Mouse (Mus musculus): ENCODE data around the gene Vegfc. TPM values are rescaled to one million over a fixed set of nuclear protein-coding genes. Genes with fewer than 3 reads are reported as not detected.

Gene Vegfc
- polyA plus RNA-seq, 1 experiment from 2014 or later: 14.5 TPM

DNA sequence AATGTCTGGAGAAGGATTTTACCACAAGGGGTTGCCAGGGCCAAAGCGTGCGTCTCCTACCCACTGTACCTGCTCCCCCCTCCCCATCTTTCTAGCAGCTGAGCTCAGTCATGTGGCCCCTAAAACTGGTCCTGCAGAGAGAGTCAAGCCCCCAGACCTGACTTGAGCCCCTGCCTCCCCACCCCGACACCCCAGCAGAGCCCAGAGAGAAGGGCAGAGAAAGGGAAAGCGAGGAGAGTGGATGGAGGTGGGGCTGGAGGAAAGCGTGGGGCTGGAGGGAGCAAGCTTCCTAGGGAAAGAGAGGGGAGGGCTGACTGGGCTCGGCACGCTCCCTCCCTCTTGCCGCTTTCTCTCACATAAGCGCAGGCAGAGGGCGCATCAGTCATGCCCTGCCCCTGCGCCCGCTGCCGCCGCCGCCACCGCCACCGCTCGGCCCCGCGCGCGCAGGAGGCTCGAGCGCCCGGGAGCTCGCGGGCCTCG lies 575 bp upstream of the Vegfc start:
- peak overlapping the region; percentile 74 for H3K4me3 ChIP-seq (ENCODE audit: low read depth, low read length)
- H3K9ac ChIP-seq: peak overlapping the region; percentile 83
- H3K27me3 ChIP-seq (ENCODE audit: insufficient read depth, low read length): no peaks in the 10 kb centered on the region
- H3K9me3 ChIP-seq (ENCODE audit: low read depth, low read length): no peaks in the 10 kb centered on the region
- WGBS: 1% methylated on average over 28 of the region's 28 CpGs
- peak; percentile 83 for DNase-seq
- TF ChIP-seq CTCF (IDR thresholded peaks at IDR 0.05; ENCODE audit: low read depth): peak; percentile 37; the same call in 1 of the 2 replicates
- no peaks in the 10 kb centered on the region for H3K36me3 ChIP-seq (ENCODE audit: insufficient read depth)
- no peaks in the 10 kb centered on the region for H3K4me1 ChIP-seq (ENCODE audit: insufficient read depth)
- H3K4me2 ChIP-seq: peak overlapping the region; percentile 82
- peak; percentile 93 for ATAC-seq (ENCODE audit: insufficient read depth)
- peak overlapping the region; percentile 80 for H3K27ac ChIP-seq (ENCODE audit: low read depth)

DNA sequence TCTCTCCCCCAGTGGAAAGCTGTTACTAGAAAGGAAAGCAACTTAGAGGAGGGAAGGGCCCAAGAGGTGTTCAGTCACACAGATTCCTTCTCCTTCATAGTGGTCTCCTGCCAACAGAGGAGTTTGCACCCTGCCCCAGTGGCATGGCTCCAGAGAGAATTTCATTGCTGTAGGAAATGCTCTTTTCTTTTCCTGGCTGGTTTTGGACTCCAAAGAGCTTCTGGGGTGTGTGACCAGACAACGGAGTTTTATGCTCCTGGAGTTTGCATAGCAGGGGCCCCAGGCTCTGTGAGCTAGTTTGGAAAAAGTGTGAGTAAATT lies 675 bp downstream of the Vegfc start:
- Histone ChIP-seq H3K36me3 (ENCODE audit: insufficient read depth) (no peaks in the 10 kb centered on the region), H3K9ac (peak overlapping the region; percentile 83), H3K4me3 (ENCODE audit: low read depth, low read length) (peak overlapping the region; percentile 74), H3K4me2 (peak overlapping the region; percentile 82), H3K9me3 (ENCODE audit: low read depth, low read length) (no peaks in the 10 kb centered on the region), H3K4me1 (ENCODE audit: insufficient read depth) (no peaks in the 10 kb centered on the region), H3K27me3 (ENCODE audit: insufficient read depth, low read length) (no peaks in the 10 kb centered on the region), H3K27ac (ENCODE audit: low read depth) (peak overlapping the region; percentile 80)
- WGBS: 4% methylated on average over 1 of the region's 1 CpGs
- ATAC-seq (ENCODE audit: insufficient read depth) (no peak), DNase-seq (peak; percentile 47)
- no peak for TF ChIP-seq CTCF (IDR thresholded peaks at IDR 0.05; ENCODE audit: low read depth)

DNA sequence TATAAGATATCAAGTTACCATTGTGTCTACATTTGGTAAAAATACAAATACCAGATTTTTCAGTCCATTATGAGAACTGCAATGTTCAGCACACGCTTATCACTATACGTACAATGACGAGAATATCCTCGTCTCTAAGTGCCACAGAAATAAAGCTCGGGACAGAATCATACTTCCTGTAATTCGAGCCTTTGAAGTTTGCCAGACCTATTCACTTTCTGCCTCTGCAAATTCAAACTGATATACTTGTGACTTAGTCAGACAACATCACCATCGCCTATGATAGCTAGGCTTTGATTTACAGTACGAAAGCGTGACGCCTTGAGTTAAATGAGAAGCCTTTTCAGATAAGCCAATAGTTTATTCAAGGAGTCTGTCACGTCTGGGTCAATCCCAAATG lies 1.6 kb downstream of the Vegfc start:
- WGBS: 4% methylated on average over 11 of the region's 11 CpGs
- no peaks in the 10 kb centered on the region for H3K4me1 ChIP-seq (ENCODE audit: insufficient read depth)
- H3K4me3 ChIP-seq (ENCODE audit: low read depth, low read length): peak overlapping the region; percentile 74
- H3K27ac ChIP-seq (ENCODE audit: low read depth): no peak overlapping the region
- ATAC-seq (ENCODE audit: insufficient read depth) (no peak), DNase-seq (peak; percentile 48)
- TF ChIP-seq CTCF (IDR thresholded peaks at IDR 0.05; ENCODE audit: low read depth): no peak
- H3K36me3 ChIP-seq (ENCODE audit: insufficient read depth): no peaks in the 10 kb centered on the region
- H3K9me3 ChIP-seq (ENCODE audit: low read depth, low read length): no peaks in the 10 kb centered on the region
- H3K9ac ChIP-seq: no peak overlapping the region
- H3K27me3 ChIP-seq (ENCODE audit: insufficient read depth, low read length): no peaks in the 10 kb centered on the region
- peak overlapping the region; percentile 59 for H3K4me2 ChIP-seq

DNA sequence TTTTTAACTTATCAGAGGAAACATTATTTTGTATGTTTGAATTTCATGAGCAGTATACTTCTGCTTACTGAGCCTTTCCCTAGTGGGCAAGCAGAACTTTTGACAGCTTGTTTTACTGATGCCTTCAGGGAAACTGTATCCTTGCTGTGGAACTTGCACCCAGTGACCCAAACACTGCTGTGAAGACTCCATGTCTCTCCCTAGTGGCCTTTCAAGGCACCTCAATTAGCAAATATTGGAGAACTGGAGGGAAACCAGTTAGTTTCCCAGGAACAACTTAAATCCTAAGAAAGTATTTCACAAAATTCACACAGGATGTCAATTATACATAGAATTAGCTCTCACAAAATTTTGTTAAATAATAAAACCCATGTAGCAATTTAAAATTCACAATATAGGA lies 2.2 kb downstream of the Vegfc start:
- DNase-seq (peak; percentile 59), ATAC-seq (ENCODE audit: insufficient read depth) (no peak)
- peak; percentile 59 for TF ChIP-seq CTCF (IDR thresholded peaks at IDR 0.05; ENCODE audit: low read depth)
- no peak overlapping the region for H3K4me3 ChIP-seq (ENCODE audit: low read depth, low read length)
- no peak overlapping the region for H3K27ac ChIP-seq (ENCODE audit: low read depth)
- H3K4me1 ChIP-seq (ENCODE audit: insufficient read depth): no peaks in the 10 kb centered on the region
- H3K36me3 ChIP-seq (ENCODE audit: insufficient read depth): no peaks in the 10 kb centered on the region
- no peak overlapping the region for H3K9ac ChIP-seq
- no peaks in the 10 kb centered on the region for H3K9me3 ChIP-seq (ENCODE audit: low read depth, low read length)
- H3K27me3 ChIP-seq (ENCODE audit: insufficient read depth, low read length): no peaks in the 10 kb centered on the region
- H3K4me2 ChIP-seq: peak overlapping the region; percentile 59; the same call in 1 of the 2 replicates

DNA sequence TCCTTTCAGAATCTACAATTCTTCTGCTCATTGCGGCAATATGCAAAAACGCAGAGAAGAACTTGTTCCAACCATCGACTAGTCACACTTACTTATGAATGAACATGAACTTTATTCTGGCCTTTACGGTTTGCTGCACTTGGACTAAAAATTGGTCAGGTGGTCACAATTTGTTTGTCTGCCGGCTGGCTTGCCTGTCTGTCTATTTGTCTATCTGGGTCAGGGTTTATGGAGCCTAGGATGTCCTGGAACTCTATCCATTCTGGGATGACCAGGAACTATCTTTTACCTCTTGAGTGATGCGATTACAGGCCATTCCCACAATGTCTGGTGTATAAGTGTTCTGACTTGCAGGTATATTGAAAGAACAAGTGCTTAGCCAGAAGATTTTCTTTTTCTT lies 8.5 kb downstream of the Vegfc start:
- ATAC-seq (ENCODE audit: insufficient read depth): no peak
- 88% methylated on average over 6 of the region's 6 CpGs for WGBS

GRCm38 (mm10) chr8:54087114-54087513 lies 9.7 kb downstream of the Vegfc start:
- no peaks in the 10 kb centered on the region for H3K9me3 ChIP-seq (ENCODE audit: low read depth, low read length)
- H3K9ac ChIP-seq: no peak overlapping the region
- no peak overlapping the region for H3K4me2 ChIP-seq
- TF ChIP-seq CTCF (IDR thresholded peaks at IDR 0.05; ENCODE audit: low read depth): no peak
- no peak overlapping the region for H3K4me3 ChIP-seq (ENCODE audit: low read depth, low read length)
- no peaks in the 10 kb centered on the region for H3K36me3 ChIP-seq (ENCODE audit: insufficient read depth)
- no peaks in the 10 kb centered on the region for H3K4me1 ChIP-seq (ENCODE audit: insufficient read depth)
- H3K27me3 ChIP-seq (ENCODE audit: insufficient read depth, low read length): no peaks in the 10 kb centered on the region
- DNase-seq (no peak), ATAC-seq (ENCODE audit: insufficient read depth) (no peak)
- WGBS: 73% methylated on average over 2 of the region's 2 CpGs
- H3K27ac ChIP-seq (ENCODE audit: low read depth): no peak overlapping the region

More for the DNA sequence above, 8.5 kb downstream of the Vegfc start:
- H3K9me3 ChIP-seq (ENCODE audit: low read depth, low read length): no peaks in the 10 kb centered on the region
- no peaks in the 10 kb centered on the region for H3K4me1 ChIP-seq (ENCODE audit: insufficient read depth)
- TF ChIP-seq CTCF (IDR thresholded peaks at IDR 0.05; ENCODE audit: low read depth): no peak
- H3K36me3 ChIP-seq (ENCODE audit: insufficient read depth): no peaks in the 10 kb centered on the region
- no peaks in the 10 kb centered on the region for H3K27me3 ChIP-seq (ENCODE audit: insufficient read depth, low read length)
- no peak for DNase-seq
- no peak overlapping the region for H3K4me3 ChIP-seq (ENCODE audit: low read depth, low read length)
- no peak overlapping the region for H3K4me2 ChIP-seq
- H3K27ac ChIP-seq (ENCODE audit: low read depth): no peak overlapping the region
- H3K9ac ChIP-seq: no peak overlapping the region

- peak; percentile 36 for DNase-seq
- Histone ChIP-seq H3K9me3 (ENCODE audit: low read depth, low read length) (no peaks in the 10 kb centered on the region), H3K9ac (no peak overlapping the region), H3K27ac (ENCODE audit: low read depth) (peak overlapping the region; percentile 30; the same call in 1 of the 2 replicates), H3K4me1 (ENCODE audit: insufficient read depth) (no peaks in the 10 kb centered on the region), H3K27me3 (ENCODE audit: insufficient read depth, low read length) (no peaks in the 10 kb centered on the region), H3K4me2 (no peak overlapping the region), H3K36me3 (ENCODE audit: insufficient read depth) (no peaks in the 10 kb centered on the region), H3K4me3 (ENCODE audit: low read depth, low read length) (no peak overlapping the region)
- peak; percentile 70; the same call in 1 of the 2 replicates for ATAC-seq (ENCODE audit: insufficient read depth)
- WGBS: 19% methylated on average over 4 of the region's 4 CpGs
- TF ChIP-seq CTCF (IDR thresholded peaks at IDR 0.05; ENCODE audit: low read depth): no peak
These were observed 11.8 kb downstream of the Vegfc start for GRCm38 (mm10) chr8:54089204-54089603.

DNA sequence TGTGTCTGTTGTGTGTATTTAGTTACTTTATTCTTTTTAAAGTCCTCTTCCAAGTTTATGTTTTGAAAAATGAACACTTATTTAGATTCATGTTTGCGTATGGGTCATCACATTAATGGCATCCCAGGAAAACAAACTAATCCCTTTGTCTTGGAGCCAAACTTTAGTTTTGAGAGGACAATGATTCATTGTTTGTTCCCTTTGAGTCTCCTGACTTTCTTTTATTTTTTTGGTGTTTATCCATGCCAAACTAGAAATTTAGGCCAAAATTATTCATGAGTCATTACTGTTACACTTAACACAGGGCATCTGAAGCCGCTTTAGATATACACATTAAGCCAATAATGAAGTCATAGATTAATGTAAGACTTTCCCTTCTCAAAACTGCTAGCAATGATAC lies 12.5 kb downstream of the Vegfc start:
- no peak overlapping the region for H3K4me3 ChIP-seq (ENCODE audit: low read depth, low read length)
- DNase-seq (peak; percentile 52), ATAC-seq (ENCODE audit: insufficient read depth) (peak; percentile 14; the same call in 1 of the 2 replicates)
- 66% methylated on average over 2 of the region's 2 CpGs for WGBS
- no peaks in the 10 kb centered on the region for H3K27me3 ChIP-seq (ENCODE audit: insufficient read depth, low read length)
- no peak for TF ChIP-seq CTCF (IDR thresholded peaks at IDR 0.05; ENCODE audit: low read depth)
- no peaks in the 10 kb centered on the region for H3K4me1 ChIP-seq (ENCODE audit: insufficient read depth)
- H3K9me3 ChIP-seq (ENCODE audit: low read depth, low read length): no peaks in the 10 kb centered on the region
- no peak overlapping the region for H3K4me2 ChIP-seq
- no peaks in the 10 kb centered on the region for H3K36me3 ChIP-seq (ENCODE audit: insufficient read depth)
- H3K9ac ChIP-seq: no peak overlapping the region
- no peak overlapping the region for H3K27ac ChIP-seq (ENCODE audit: low read depth)

All from lung, embryonic 14.5 days (tissue).